Mouse (Mus musculus) erythroblast, embryonic 14.5 days (primary cell): ENCODE results near the gene Myrf.

Experiments
- GATA1 ChIP-seq: IDR thresholded peaks from 2 replicates; pipeline ENCODE4 v1.6.1; 2012; ENCODE audit warnings: low read length, inconsistent platforms, mixed read lengths
- TAL1 ChIP-seq: IDR thresholded peaks from 3 replicates; pipeline ENCODE4 v1.6.1; 2012; ENCODE audit warnings: low read length, inconsistent platforms, mixed read lengths

- TF ChIP-seq GATA1 (no peak), TAL1 (no peak)
Observed at GRCm38 (mm10) chr19:10247165-10247564, 6.6 kb upstream of the Myrf start.
